Mouse (Mus musculus) macrophage (primary cell): ENCODE results near the gene Slc2a1. TPM values are rescaled to one million over a fixed set of nuclear protein-coding genes. Genes with fewer than 3 reads are reported as not detected.

ENCODE experiments used
- H3K27ac ChIP-seq: fragments of 350-480 bp; formaldehyde crosslinking; 2 replicates; pipeline ENCODE4 v1.9.0; 2021
- H3K36me3 ChIP-seq: fragments of 350-480 bp; formaldehyde crosslinking; 2 replicates; pipeline ENCODE4 v1.9.0; 2021; ENCODE audit errors: inconsistent target
- H3K4me3 ChIP-seq: fragments of 350-480 bp; formaldehyde crosslinking; 2 replicates; pipeline ENCODE4 v1.9.0; 2021; ENCODE audit errors: inconsistent target
- H3K79me2 ChIP-seq: fragments of 350-480 bp; formaldehyde crosslinking; 2 replicates; pipeline ENCODE4 v1.9.0; 2021; ENCODE audit errors: inconsistent target
- WGBS: methylation state at CpG from one replicate; pipeline ENCODE4 v1.1.7; 2026; ENCODE audit warnings: inconsistent platforms; ENCODE audit not compliant: missing documents; 5-methylcytosine and 5-hydroxymethylcytosine counted together
- polyA plus RNA-seq: library from polyadenylated mRNA; stranded (reverse); fragments of 250-400 nt; gene quantifications from 3 replicates; pipeline ENCODE4 v1.2.4, GENCODE M21; 2018; ENCODE audit warnings: inconsistent platforms
- total RNA-seq, 78 experiments: library from RNA; depleted of rRNA; stranded (reverse); fragments of 250-400 nt; gene quantifications; 1 replicate in 9 of 78; 2 replicates in 24 of 78; 3 replicates in 43 of 78; 4 replicates in 2 of 78; pipeline ENCODE4 v1.2.4; 2018; ENCODE audit warnings: inconsistent platforms in 56 of 78

Gene Slc2a1
- 10 to 100 TPM in 9 of 26 experiments, 1 to 10 TPM in 17; 4.2 to 20.1 (median 7.7) TPM for total RNA-seq (2018; cell fraction: chromatin; rRNA removed)
- 10 to 100 TPM in 12 of 26 experiments, 1 to 10 TPM in 14; 7.0 to 33.1 (median 9.9) TPM for total RNA-seq (2018; cell fraction: cytosol; rRNA removed)
- 10 to 100 TPM; 10.4 to 34.0 (median 18.2) TPM for total RNA-seq (2018; cell fraction: nucleus; rRNA removed)
- polyA plus RNA-seq: 5.5 to 14.5 TPM (median 7.5 TPM) in 3 replicates

GRCm38 (mm10) chr4:119108495-119109408 is at the start of gene Slc2a1:
Slc2a1 (plus strand) TSS chr4:119108711.
- Histone ChIP-seq H3K4me3 (peak within 1 kb of the TSS; percentile 79), H3K79me2 (peaks cover 46% of the 10 kb centered on the region), H3K27ac (peak within 1 kb of the TSS; percentile 72), H3K36me3 (no peaks in the 10 kb centered on the region)
- WGBS: 2% methylated on average over 61 of the region's 88 CpGs

- Histone ChIP-seq H3K4me3 (no peak overlapping the region), H3K36me3 (no peaks in the 10 kb centered on the region), H3K79me2 (no peaks in the 10 kb centered on the region), H3K27ac (no peak overlapping the region)
- 83% methylated on average over 3 of the region's 3 CpGs for WGBS
These were observed 41.7 kb upstream of the Slc2a1 start for GRCm38 (mm10) chr4:119066791-119067190.

GRCm38 (mm10) chr4:119067204-119067603 is 41.3 kb upstream of the Slc2a1 start:
- Histone ChIP-seq H3K4me3 (no peak overlapping the region), H3K36me3 (no peaks in the 10 kb centered on the region), H3K27ac (no peak overlapping the region), H3K79me2 (no peaks in the 10 kb centered on the region)
- 88% methylated on average over 2 of the region's 2 CpGs for WGBS

GRCm38 (mm10) chr4:119068918-119069317 is 39.6 kb upstream of the Slc2a1 start:
- no peaks in the 10 kb centered on the region for H3K36me3 ChIP-seq
- H3K79me2 ChIP-seq: no peaks in the 10 kb centered on the region
- WGBS: 42% methylated on average over 6 of the region's 6 CpGs
- no peak overlapping the region for H3K4me3 ChIP-seq
- no peak overlapping the region for H3K27ac ChIP-seq

GRCm38 (mm10) chr4:119070181-119070580 is 38.3 kb upstream of the Slc2a1 start:
- Histone ChIP-seq H3K79me2 (no peaks in the 10 kb centered on the region), H3K4me3 (no peak overlapping the region), H3K27ac (no peak overlapping the region), H3K36me3 (no peaks in the 10 kb centered on the region)
- WGBS: 100% methylated on average over 1 of the region's 1 CpGs

GRCm38 (mm10) chr4:119070959-119071647 is 37.4 kb upstream of the Slc2a1 start:
- Histone ChIP-seq H3K79me2 (no peaks in the 10 kb centered on the region), H3K36me3 (no peaks in the 10 kb centered on the region), H3K4me3 (no peak overlapping the region), H3K27ac (no peak overlapping the region)
- WGBS: 75% methylated on average over 16 of the region's 16 CpGs

GRCm38 (mm10) chr4:119071648-119072362 is 36.7 kb upstream of the Slc2a1 start:
- no peak overlapping the region for H3K27ac ChIP-seq
- no peaks in the 10 kb centered on the region for H3K36me3 ChIP-seq
- H3K79me2 ChIP-seq: no peaks in the 10 kb centered on the region
- no peak overlapping the region for H3K4me3 ChIP-seq
- 80% methylated on average over 19 of the region's 19 CpGs for WGBS

GRCm38 (mm10) chr4:119072363-119072940 is 36.1 kb upstream of the Slc2a1 start:
- H3K4me3 ChIP-seq: no peak overlapping the region
- no peaks in the 10 kb centered on the region for H3K79me2 ChIP-seq
- no peaks in the 10 kb centered on the region for H3K36me3 ChIP-seq
- 91% methylated on average over 15 of the region's 19 CpGs for WGBS
- no peak overlapping the region for H3K27ac ChIP-seq

GRCm38 (mm10) chr4:119072941-119073451 is 35.5 kb upstream of the Slc2a1 start:
- H3K4me3 ChIP-seq: no peak overlapping the region
- H3K79me2 ChIP-seq: no peaks in the 10 kb centered on the region
- 84% methylated on average over 28 of the region's 28 CpGs for WGBS

GRCm38 (mm10) chr4:119073626-119074025 is 34.9 kb upstream of the Slc2a1 start:
- no peaks in the 10 kb centered on the region for H3K36me3 ChIP-seq
- H3K27ac ChIP-seq: no peak overlapping the region
- H3K4me3 ChIP-seq: no peak overlapping the region
- 75% methylated on average over 2 of the region's 2 CpGs for WGBS
- no peaks in the 10 kb centered on the region for H3K79me2 ChIP-seq

More at GRCm38 (mm10) chr4:119072941-119073451, 35.5 kb upstream of the Slc2a1 start:
- no peak overlapping the region for H3K27ac ChIP-seq
- no peaks in the 10 kb centered on the region for H3K36me3 ChIP-seq

GRCm38 (mm10) chr4:119074596-119074995 is 33.9 kb upstream of the Slc2a1 start:
- H3K79me2 ChIP-seq: no peaks in the 10 kb centered on the region
- no peak overlapping the region for H3K4me3 ChIP-seq
- H3K36me3 ChIP-seq: no peaks in the 10 kb centered on the region
- H3K27ac ChIP-seq: no peak overlapping the region
- WGBS: 78% methylated on average over 5 of the region's 6 CpGs

- Histone ChIP-seq H3K79me2 (no peaks in the 10 kb centered on the region), H3K36me3 (no peaks in the 10 kb centered on the region), H3K4me3 (no peak overlapping the region), H3K27ac (no peak overlapping the region)
- 86% methylated on average over 7 of the region's 7 CpGs for WGBS
These were observed 33.2 kb upstream of the Slc2a1 start for GRCm38 (mm10) chr4:119075273-119075672.

- Histone ChIP-seq H3K36me3 (no peaks in the 10 kb centered on the region), H3K4me3 (no peak overlapping the region), H3K27ac (no peak overlapping the region), H3K79me2 (no peaks in the 10 kb centered on the region)
- WGBS: 83% methylated on average over 11 of the region's 11 CpGs
These were observed 32.2 kb upstream of the Slc2a1 start for GRCm38 (mm10) chr4:119076336-119076735.
